Mouse (Mus musculus) 3T3-L1 (cell line): ENCODE data around the gene Scamp4.
"Not testable (repeated sequence)": the region's sequence is repeated elsewhere in the genome, so short reads cannot be mapped to it uniquely, and the experiment has no call there.

Experiments used
- DNase-seq: peaks from one replicate; pipeline ENCODE4 v3.0.0-alpha.2; 2015; ENCODE audit warnings: low read depth, low spot score

Gene Scamp4

DNA sequence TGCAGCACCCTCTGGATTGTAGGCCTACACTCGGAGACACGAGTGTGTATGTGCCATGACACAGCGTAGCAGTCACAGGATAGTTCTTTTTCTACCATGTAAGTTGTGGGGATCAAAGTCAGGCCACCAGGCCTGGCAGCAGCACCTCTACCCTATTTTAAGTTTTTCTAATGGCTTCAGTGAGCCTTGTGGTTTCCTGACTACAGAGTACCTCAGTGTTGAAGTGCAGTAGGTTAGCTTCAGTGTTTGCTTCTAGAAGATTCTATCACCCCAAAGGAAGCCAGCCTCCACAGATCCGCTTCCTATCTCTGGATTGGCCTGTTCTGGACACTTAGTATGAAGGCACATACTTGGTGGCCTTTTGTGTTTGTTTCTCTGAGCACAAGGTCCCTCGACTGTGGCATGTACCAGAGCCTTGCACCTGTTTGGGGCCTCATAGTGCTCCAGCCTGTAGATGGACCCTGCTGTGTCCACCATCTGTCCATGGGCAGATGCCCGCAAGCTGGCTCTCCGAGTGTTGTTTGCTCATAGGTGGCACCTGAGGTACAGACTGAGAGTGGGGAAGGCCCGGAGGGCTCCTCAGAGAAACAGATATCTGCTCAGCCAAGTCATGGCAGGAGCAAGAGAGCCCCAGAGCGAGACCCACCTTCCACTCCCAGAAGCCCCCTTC is 7.6 kb downstream of the Scamp4 start:
- DNase-seq: no peak

DNA sequence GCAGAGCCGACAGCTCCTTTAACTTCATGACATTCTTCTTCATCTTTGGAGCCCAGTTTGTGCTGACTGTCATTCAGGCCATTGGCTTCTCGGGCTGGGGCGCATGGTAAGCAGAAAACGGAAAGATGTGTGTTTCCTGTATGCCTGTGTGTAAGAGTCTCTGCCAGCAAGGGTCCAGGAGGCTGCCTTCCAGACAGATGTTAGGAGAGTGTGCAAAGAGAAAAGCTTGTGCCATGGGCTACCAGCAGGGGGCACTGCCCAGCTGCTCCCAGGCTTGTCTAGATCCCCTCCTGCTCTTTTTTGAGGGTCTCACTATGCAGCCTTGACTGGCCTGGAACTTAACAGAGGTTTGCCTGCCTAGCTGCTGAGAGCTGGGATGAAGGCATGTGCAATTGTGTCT is 8.4 kb downstream of the Scamp4 start:
- DNase-seq: peak; percentile 57

DNA sequence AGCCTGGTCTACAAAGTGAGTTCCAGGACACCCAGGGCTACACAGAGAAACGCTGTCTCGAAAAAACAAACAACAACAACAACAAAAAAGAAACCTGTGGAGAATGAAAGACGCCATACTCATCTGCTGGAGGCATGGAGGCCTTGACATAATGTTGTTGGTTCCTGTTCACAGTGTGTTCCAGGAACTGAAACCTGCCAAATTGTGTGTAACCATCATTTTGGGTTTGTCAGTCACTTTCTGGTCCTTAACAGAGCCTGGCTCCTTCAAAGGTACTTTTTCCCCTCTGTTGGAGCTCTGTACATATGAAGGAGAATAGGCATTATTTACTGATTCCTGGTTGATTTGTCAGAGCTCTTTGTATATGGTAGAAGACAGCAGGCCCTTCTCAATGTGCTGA is 9.2 kb downstream of the Scamp4 start:
- no peak for DNase-seq

DNA sequence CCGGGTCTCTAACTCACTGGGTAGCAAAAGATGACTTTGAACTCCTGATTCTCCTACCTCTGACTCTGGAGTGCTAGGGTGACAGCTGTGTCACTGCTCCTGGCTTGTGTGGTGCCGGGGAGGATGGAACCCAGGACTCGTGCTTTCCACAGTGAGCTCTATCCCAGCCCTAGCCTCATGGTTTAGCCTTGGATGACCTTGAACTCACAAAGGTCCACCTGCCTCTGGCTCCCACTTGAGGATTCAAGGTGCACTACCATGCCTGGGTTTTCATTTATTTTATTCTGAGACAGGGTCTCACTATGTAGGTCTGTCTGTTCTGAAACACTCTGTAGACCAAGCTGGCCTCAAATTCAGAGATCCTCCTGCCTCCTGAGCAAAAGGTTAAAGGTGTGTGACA is 11.1 kb downstream of the Scamp4 start:
- DNase-seq: no peak

DNA sequence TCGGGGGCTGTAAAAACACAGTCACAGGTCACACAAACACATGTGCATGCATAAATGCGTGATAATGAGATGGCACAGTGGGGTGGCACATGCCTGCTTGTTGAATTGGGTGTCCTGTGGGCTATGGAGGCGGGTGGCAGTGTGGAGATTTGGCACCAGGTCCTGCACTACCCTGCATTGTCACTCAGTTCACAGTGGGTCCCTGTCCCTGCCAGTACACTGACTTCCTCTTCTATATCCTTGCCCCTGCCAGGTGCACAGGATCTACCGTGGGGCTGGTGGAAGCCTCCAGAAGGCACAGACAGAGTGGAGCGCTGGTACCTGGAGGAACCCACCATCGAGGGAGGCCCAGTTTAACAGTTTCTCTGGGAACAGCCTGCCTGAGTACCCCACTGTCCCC is 11.7 kb downstream of the Scamp4 start:
- DNase-seq: no peak

DNA sequence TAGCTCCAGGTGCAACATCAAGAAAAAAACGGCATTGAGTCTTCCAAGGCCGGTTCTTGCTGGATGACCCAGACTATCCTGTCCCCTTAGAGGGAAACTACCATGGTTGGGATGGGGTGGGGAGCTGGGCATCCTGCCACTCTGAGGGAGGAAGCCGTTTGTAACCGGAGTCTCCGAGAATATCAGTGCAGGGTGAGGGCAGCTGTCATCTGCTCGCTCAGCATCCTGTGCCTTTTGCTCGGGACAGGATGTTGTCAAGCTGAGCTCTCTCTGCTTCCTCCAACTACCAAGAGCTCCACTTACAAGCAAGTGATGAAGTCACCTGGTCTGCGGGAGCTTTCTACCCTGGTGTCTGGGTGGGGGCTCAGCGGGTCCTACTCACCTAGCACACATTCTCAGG is 15.5 kb downstream of the Scamp4 start:
- no peak for DNase-seq

DNA sequence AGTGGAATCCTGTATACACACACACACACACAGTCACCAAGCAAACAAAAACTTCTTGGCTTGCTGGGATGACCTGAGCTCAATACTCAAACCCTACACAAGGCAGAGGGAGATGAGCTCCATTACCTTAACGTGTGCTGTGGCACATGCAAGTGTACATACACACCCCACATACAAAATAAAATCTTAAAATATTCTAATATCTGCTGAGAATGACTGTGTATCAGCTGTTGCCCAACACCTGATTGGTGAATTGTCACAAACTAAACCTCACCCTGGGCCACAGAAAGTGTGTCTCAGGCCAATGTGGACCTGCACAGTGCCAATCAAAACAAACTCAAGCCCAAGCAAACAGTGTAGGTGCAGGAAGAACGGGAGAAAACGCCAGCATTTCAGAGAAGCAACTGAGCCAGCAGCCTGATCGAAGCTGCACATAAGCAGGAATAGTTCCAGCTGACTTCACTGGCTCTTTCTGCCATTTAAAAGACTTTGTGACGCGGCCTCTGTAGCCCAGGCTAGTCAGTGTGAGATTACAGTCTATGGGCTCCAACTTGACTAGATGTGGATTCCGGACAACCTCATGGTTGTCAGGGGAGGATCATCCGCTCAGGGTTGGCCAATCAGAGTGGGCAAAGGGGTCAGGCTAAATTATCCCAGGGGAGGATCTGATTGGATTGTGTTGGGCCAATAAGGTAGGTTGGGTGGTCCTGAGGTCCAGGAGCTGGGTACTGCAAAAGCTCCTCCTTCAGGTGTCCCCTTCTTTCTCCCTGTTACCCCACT is 17.0 kb downstream of the Scamp4 start:
- no peak for DNase-seq

DNA sequence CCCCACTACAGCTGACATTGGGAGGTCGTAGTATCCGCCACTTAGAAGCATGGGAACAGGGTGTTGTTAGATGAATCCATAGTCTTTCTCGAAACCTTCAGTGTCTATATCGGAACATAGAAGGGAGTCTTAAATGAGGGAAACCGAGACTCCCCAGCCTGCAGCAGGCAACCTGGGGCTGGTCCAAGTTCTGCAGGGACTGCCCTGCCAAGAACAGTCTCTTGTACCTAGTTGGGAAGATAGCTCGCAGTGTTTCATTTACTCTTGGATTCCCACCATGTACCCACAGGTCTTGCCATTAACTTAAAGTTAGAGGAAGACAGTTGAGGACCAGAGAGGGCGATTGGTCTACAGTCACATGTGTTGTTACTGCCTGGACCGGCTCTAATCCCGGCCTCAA is 17.7 kb downstream of the Scamp4 start:
- no peak for DNase-seq

DNA sequence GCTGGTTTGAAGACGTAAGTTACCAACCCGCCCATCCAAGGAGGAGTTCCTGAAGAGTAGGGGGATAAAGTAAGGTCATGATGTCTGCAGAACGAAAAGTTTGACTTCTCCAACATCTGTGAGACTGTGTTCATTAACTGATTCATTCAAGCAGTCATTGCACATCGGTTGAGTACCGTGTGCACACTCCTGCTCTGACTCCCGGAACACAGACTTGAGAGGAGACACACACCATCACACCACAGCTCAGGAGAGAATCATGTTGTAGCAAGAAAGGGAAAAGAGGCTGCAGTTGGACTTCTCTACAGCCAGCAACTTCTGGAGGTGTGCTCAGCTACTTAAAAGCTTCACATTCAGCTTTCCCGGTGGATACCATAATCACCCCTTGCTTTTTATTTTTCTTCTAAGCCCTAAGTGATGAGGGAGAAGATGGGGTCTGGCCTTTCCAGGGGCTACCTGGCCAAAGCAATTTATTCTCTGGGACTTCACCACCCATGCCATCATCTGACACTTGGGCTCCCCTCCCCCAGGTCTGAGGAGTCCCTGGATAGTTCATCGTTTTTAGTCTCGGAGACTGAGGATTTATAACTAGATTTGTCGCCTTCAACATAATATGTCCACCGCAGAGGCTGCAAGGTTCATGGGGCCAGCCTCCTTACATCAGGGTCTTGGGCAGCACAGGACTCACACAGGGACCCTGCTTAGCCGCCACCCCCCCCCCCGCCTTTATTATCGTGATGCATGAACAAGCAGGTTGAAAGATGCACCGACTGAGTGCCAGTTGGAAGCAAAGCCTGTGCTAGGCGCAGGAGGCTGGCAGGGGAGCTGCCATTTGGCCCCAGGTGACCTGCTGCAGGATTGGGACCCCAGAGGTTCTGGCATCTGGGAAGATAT is 18.4 kb downstream of the Scamp4 start:
- DNase-seq: no peak

DNA sequence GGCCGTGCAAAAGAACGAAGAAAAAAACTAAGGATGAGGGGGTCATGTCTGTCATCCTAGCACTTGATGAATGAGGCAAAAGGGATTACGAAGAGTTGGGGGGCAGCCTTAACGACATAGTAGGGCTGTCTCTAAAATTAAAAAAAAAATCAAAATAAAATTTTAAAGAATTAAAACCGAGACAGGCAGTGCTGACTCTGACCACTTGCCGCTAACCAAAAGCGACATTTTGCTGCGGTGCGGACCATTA is 18.9 kb downstream of the Scamp4 start:
- no peak for DNase-seq

DNA sequence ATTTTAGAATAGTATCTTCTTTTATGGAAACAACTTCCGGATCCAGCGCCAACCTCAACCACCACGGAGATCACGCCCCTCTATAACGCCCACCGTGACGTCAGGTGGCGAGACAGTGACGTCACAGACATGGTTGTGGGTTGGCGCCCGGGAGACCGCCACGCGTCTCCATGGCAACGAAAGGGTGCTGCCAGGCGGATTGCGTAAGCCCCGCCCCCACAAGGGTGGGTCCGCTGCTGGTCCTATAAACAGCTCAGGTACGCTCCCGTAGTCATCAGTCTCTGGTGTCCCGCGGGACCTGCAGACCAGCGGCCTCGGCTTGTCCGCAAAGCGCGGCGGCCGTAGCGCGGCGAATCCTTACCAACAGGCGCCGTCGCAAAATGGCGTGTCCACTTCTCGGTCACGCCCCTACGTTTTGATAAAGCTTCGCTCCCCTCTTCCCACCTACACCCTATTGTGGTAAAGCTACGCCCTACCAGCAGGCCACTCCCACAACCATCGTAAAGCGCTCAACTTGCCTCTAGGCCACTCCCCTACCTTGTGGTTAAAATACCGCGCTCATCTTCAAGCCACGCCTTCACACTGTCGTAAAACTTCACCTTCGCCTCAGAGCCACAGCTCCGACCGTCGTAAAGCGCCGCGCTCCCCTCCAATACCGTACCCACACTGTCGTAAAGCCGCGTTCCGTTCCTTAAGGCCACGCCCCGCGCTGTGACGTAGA is 19.4 kb downstream of the Scamp4 start:
- DNase-seq: peak; percentile 100

DNA sequence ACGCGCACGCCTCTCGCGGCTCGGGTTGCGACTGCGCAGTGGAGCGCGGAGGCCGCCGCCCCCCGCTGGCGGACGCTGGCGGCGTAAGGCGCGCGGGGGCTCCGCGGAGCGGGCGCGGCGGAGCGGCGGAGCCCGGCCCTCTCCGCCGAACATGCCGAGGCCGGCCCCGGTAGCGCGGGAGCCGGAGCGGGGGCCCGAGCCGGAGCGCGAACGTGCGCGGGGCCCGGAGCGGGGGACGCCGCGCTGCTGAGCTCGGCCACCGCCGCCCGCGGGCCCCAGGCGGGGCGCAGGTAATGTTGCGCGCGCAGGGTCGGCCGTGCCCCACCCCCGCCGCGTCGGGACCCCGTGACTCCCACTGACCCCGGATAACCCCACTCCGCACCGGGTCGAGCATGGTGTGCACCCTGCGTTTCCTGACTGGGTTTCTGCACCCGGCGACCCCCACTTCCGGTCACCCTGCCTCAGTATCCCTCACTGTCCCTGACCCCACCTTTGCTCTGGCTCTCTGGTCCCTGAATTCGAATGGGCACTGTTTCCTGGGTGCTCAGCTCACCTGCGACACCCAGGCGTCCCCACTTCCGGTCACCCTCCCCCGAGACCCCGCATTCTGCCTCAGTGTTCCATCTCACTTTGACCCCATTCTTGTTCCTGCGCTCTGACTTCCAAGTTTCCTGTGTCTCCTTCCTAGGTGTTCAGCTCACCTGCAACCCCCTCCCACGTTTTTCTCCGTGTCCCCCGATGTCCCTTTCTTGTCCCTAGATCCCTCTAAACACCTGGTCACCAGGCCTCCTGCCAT is 20.2 kb downstream of the Scamp4 start, which contains the start of gene Csnk1g2:
Csnk1g2 (plus strand) TSS at position 178 of the 796 bp plus-strand sequence.
- DNase-seq: no peak

DNA sequence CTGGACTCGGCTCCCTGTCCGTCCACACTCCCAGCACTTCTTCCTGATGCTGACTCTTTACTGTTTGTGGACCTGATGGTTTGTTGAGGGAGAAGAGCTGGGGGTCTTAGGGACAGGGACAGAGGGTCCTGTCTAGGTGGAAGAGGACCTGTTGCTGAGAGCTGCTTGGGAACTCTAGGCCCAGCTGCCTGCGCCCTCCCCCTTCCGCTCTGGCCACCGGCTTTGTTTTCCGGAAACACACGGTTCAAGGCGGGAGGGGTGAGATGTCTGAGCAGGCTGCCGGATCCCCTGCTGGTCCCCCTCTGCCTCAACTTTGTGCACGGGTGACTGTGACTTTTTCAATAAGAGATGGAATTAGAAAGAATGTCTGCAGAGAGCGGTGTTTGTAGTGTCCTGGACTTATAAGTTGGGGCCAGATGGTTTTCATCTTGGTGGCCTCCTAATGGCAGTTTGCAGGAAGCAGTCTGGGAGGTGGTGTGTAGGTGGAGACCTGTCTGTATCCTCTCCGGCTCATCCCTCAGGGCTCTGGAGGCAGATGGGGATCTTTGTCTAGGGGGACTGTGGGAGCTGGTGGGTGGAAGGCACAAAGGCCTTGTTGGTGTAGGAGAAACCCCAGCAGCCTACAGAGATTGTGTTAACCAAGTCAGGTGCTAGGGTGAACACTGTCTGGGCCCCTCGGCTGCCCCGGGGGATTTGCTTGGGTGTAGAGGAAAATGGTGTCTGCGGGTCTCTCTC is 21.0 kb downstream of the Scamp4 start:
- peak; percentile 67 for DNase-seq

DNA sequence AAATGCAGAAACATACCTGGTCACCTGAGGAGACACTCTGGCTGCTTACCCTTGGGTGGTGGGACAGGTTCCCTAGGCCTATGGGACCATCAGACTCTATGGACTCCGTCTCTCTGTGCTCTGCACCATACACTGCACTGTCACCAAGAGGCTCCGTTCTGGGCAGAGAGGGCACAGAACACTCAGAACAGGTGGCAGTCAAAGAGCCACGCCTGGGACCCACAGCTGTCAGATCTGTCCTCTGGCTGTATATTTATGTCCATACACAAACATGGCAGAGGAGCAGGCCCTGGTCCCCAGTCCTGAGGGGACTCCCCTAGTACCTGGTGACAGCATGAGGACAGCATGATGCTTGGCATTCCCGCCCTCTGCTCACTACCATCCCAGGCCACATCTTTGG is 23.1 kb downstream of the Scamp4 start:
- DNase-seq: no peak

DNA sequence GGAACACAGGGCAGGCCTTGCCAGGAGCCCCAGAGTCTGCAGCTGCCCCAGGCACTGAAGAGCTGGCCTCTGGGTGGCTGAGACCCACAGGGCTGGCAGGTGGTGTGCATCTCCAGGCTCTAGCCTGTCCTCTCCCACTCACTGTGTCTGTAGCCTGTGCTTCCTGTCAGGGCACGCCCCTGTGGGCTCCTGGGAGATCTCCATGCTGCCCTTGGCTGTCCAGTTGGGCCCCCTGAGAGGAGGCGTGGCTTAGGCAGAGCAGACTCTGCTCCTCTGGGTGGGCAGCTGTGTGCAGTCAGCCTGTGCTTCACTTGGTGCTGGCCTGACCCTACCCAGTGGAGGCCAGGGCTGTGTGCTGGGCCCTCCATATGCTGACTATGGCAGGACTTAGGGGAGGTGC is 25.0 kb downstream of the Scamp4 start:
- peak; percentile 13 for DNase-seq

DNA sequence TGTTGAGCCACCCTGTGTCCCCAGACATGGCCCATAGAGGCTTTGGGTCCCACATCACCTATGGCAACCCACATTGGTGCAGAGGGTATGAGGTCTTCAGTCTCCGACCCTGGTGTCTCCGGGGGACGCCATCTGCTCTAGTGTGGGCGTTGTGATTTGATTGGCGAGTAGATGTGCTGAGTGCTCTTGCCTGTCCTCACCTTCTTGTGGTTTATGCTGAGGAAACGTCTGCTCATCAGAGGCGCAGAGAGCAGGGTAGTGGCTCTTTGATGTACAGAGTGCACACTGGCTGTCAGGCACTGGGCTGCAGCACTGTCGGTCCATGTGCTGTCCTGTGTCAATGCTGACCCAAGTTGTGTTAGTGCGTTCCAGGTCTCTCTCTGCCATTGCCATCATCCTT is 26.3 kb downstream of the Scamp4 start:
- DNase-seq: no peak

DNA sequence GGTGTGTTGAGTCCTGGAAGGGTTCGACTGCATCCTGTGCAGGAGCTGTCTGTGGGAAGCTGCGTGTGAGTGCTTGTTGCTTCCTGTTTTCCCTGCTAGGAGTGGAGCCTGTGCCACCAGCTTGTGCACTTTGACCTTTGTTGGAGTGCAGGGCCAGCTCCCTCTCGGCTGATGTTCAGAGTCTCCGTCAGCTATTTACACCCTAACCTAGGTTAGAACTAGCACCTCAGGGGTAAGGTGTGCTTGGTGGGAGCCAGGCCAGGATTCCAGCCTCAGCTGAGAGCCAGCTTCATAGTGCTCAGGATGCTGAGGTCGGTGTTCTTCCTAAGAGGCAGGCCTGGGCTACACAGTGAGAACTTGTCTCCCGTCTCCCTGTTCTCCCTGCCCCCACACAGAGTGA is 32.7 kb downstream of the Scamp4 start:
- no peak for DNase-seq

DNA sequence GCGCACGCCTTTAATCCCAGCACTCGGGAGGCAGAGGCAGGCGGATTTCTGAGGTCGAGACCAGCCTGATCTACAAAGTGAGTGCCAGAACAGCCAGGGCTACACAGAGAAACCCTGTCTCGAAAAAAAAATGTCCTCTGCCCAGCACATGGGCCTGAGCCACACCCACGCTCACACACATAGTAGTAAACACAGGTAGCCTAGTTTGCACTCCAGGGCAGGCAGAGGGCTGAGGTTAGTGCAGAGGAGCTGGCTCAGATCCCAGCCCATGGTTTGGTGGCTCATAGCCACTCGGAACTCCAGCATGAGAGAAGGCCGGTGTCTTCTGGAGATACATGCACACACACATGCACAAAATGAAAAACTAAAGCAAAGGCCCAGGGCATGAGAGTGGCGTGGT is 44.3 kb downstream of the Scamp4 start:
- DNase-seq: no peak

DNA sequence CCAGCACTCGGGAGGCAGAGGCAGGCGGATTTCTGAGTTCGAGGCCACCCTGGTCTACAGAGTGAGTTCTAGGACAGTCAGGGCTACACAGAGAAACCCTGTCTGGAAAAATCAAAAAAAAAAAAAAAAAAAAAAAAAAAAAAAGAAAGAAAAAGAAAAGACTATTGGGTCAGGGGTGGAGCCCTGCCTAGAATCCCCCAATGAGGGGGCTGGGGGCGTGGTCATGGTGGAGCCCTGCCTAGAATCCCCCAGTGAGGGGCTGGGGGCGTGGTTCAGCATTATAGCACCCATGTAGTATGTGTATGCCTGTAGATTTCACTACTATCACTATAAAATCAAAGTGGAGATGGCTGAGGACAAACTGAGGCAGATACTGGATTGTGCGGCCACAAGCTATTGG is 47.2 kb downstream of the Scamp4 start:
- DNase-seq: not testable (repeated sequence)

DNA sequence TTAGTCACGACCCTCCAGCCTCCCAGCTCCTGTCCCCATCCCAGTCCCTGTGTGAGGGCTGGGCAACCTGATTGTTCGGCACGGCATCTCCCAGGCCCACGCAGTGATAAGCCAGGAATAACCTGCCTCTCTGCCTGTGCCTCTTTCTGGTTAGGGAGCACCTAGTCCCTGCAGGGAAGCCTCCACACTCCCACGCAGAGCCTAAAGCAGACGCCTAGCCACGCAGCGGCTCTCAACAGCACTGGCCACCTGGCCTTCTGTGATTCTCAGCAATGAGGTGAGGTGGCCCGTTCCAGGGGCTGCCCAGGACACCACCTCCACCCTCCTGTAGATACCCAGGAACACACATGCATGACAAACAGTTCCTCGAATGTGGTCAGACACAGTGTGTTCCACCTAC is 47.7 kb downstream of the Scamp4 start:
- DNase-seq: no peak
